Mouse (Mus musculus) midbrain, embryonic 14.5 days (tissue): ENCODE results near the gene H1fx. TPM values are rescaled to one million over a fixed set of nuclear protein-coding genes. Genes with fewer than 3 reads are reported as not detected.

Experiments
- ATAC-seq: fragments of 200-750 bp; cut with Nextera tagmentation; 2 replicates; pipeline ENCODE4 v1.8.0; 2017; ENCODE audit warnings: moderate number of reproducible peaks, moderate library complexity; ENCODE audit not compliant: low FRiP score, low TSS enrichment
- DNase-seq: peaks from one replicate; pipeline ENCODE4 v3.0.0-alpha.2; 2015
- H3K27ac ChIP-seq: fragments of 300-500 bp; sonication (generic); replicated peaks from 2 replicates; pipeline ENCODE4 v1.5.1; 2014; ENCODE audit warnings: mild to moderate bottlenecking, low read depth, low read length, moderate library complexity
- H3K27me3 ChIP-seq: fragments of 300-500 bp; sonication (generic); 2 replicates; pipeline ENCODE4 v1.6.1; 2014; ENCODE audit warnings: low read length, control low read depth, mixed read lengths; ENCODE audit not compliant: control insufficient read depth, insufficient read depth
- H3K36me3 ChIP-seq: fragments of 300-500 bp; sonication (generic); 2 replicates; pipeline ENCODE4 v1.6.1; 2014; ENCODE audit warnings: low read length, control low read depth; ENCODE audit not compliant: control insufficient read depth, insufficient read depth
- H3K4me1 ChIP-seq: fragments of 300-500 bp; sonication (generic); 2 replicates; pipeline ENCODE4 v1.6.1; 2014; ENCODE audit warnings: mild to moderate bottlenecking, antibody characterized with exemption, low read length, control low read depth; ENCODE audit not compliant: control insufficient read depth, insufficient read depth
- H3K4me2 ChIP-seq: fragments of 300-500 bp; sonication (generic); 2 replicates; pipeline ENCODE4 v1.6.1; 2014; ENCODE audit warnings: mild to moderate bottlenecking, low read length, moderate library complexity
- H3K4me3 ChIP-seq: fragments of 300-500 bp; sonication (generic); replicated peaks from 2 replicates; pipeline ENCODE4 v1.5.1; 2014; ENCODE audit warnings: low read depth, low read length
- H3K9ac ChIP-seq: fragments of 300-500 bp; sonication (generic); replicated peaks from 2 replicates; pipeline ENCODE4 v1.6.1; 2014; ENCODE audit warnings: mild to moderate bottlenecking, low read length, moderate library complexity
- H3K9me3 ChIP-seq: fragments of 300-500 bp; sonication (generic); 2 replicates; pipeline ENCODE4 v1.6.1; 2016; ENCODE audit warnings: low read length, control low read depth, mixed read lengths; ENCODE audit not compliant: control insufficient read depth
- WGBS: fragments of 180-500 bp; shearing (Covaris S2); extraction: QIAGEN DNeasy Blood & Tissue Kit; methylation state at CpG from one replicate; pipeline ENCODE4 v1.1.7; 2014; 5-methylcytosine and 5-hydroxymethylcytosine counted together
- polyA plus RNA-seq: library from polyadenylated mRNA; unstranded; fragments of >200 nt; fragmentation: Nextera tagmentation; extraction: Ambion mirVana; gene quantifications from 2 replicates; pipeline ENCODE4 v1.2.1, GENCODE M21; 2014

The H1fx gene
- polyA plus RNA-seq: 27.6 and 30.7 TPM in 2 replicates

DNA sequence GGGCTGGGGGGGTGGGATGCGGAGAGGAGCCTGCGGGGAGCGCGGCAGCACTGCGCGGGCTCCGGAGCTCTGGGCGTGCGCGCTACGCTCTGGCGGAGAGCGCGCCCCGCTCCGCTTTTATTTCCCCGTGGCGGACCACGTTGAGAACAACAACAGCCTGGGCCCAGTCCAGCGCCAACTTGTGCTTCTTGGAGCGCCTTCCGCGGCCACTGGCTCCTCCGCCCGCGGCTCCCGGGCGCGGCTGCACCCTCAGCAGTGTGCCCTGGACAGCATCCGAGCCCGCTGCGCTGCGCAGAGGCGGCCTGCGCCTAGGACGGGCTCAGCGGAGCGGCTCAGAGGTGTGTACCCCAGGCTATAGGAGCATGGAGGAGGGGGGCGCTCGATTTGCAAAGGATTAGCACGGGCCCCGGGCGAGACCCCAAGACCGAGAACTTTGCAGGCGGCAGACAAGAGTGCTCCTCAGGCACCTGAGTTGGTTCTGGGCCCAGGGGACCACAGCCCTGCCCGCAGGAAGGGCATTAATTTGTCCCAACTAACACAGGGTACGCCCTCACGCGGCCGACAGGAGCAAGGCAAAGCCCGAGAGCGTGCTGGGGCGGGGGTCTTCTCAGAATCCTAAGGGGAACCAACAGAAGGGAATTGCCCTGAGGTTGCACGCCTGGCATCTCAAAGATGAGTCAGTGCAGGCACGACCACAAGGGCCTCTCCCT, at the start of gene H1fx:
H1fx (minus strand) TSS at position 91 of the 710 bp plus-strand sequence.
- Histone ChIP-seq H3K36me3 (peaks cover 26% of the 10 kb centered on the region), H3K27me3 (no peaks in the 10 kb centered on the region), H3K4me2 (peak within 1 kb of the TSS; percentile 81), H3K9ac (peak within 1 kb of the TSS; percentile 91), H3K4me3 (peak within 1 kb of the TSS; percentile 97), H3K4me1 (peaks cover 15% of the 10 kb centered on the region), H3K9me3 (no peaks in the 10 kb centered on the region), H3K27ac (peak within 1 kb of the TSS; percentile 92)
- DNase-seq (peak; percentile 94), ATAC-seq (peak; percentile 83)
- WGBS: under 1% methylated on average over 51 of the region's 55 CpGs

DNA sequence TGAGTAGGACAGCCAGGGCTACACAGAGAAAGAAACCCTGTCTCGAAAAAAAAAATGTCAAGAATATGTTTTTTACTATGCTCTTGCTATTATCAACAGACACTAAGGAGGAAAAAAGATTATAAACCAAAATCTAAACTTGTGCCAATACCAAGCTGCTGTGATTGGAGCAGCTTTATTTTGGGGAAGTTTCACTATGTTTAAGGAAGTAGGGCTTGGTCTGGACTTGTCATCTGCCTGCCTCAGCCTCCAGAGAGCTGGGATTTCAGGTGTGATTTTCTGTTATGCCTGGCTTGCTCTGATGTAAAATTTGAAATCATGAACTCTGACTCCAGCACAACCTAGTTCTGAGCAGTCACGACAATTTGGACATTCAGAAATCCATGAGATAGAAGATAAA, 49.0 kb upstream of the H1fx start:
- H3K27me3 ChIP-seq: no peaks in the 10 kb centered on the region
- H3K9me3 ChIP-seq: no peaks in the 10 kb centered on the region
- no peak for ATAC-seq
- WGBS: 95% methylated on average over 2 of the region's 2 CpGs
- DNase-seq: no peak
- 0 out of 2 replicates have a peak, but pooled peaks cover 7% of the 10 kb centered on the region for H3K36me3 ChIP-seq
- H3K4me3 ChIP-seq: no peak overlapping the region
- no peaks in the 10 kb centered on the region for H3K4me1 ChIP-seq
- no peak overlapping the region for H3K27ac ChIP-seq
- no peak overlapping the region for H3K9ac ChIP-seq
- no peak overlapping the region for H3K4me2 ChIP-seq

- H3K9me3 ChIP-seq: no peaks in the 10 kb centered on the region
- no peaks in the 10 kb centered on the region for H3K27me3 ChIP-seq
- ATAC-seq (no peak), DNase-seq (no peak)
- no peak overlapping the region for H3K9ac ChIP-seq
- H3K36me3 ChIP-seq: 0 out of 2 replicates have a peak, but pooled peaks cover 10% of the 10 kb centered on the region
- H3K4me2 ChIP-seq: no peak overlapping the region
- no peak overlapping the region for H3K27ac ChIP-seq
- no peak overlapping the region for H3K4me3 ChIP-seq
- no peaks in the 10 kb centered on the region for H3K4me1 ChIP-seq
- WGBS: 74% methylated on average over 5 of the region's 5 CpGs
Measured at GRCm38 (mm10) chr6:88027390-88027789, 46.0 kb upstream of the H1fx start.

DNA sequence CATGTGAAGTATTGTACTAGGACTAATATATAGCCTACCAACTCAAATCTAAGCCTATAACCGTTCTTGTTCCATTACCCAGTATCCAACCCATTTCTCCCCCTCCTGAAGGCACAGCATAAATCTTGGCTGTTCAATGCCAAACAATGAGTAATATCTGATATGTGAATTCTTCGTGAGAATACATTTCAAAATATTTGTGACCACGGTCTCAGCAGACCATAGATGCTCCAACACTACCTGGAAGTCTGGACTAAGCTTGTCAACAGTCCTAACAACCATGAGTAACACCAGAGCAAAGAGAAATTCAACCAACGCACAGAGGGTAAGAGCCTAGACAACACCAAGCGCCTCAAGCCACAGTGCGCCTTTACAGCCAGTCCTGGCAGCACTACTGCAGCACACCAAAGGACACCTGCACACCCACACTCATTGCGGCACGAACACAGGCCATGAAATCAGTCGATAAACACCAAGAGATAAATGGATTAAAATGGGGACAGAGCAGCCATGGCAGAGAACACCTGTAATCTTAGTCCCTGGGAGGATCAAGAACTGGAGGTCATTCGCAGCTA, 42.0 kb upstream of the H1fx start:
- H3K4me3 ChIP-seq: no peak overlapping the region
- no peak overlapping the region for H3K9ac ChIP-seq
- DNase-seq (no peak), ATAC-seq (no peak)
- H3K9me3 ChIP-seq: no peaks in the 10 kb centered on the region
- H3K4me2 ChIP-seq: no peak overlapping the region
- 98% methylated on average over 10 of the region's 10 CpGs for WGBS
- no peaks in the 10 kb centered on the region for H3K4me1 ChIP-seq
- H3K36me3 ChIP-seq: 0 out of 2 replicates have a peak, but pooled peaks cover 6% of the 10 kb centered on the region
- no peaks in the 10 kb centered on the region for H3K27me3 ChIP-seq
- no peak overlapping the region for H3K27ac ChIP-seq

DNA sequence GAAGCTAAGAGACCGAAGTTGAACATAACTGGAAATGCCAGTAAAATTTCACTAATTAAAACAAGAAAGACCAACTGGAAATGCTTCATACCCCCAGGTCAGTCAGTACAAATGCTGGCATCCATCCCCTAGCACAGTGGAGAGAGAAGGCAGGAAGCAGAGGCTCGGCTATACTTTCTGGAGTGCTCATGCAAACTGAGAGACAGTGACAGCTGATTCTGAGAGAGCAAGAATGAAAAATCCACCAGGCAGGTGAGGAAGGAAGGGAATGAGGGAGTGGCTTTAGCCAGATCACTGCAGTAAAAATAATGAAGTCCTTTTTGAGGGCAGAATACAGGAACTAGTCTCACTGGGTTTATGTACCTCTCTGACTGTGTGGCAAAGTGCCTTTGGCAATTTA, 37.7 kb upstream of the H1fx start:
- no peaks in the 10 kb centered on the region for H3K4me1 ChIP-seq
- H3K9me3 ChIP-seq: no peaks in the 10 kb centered on the region
- H3K4me2 ChIP-seq: no peak overlapping the region
- H3K27me3 ChIP-seq: no peaks in the 10 kb centered on the region
- DNase-seq: no peak
- no peak for ATAC-seq
- 0 out of 2 replicates have a peak, but pooled peaks cover 3% of the 10 kb centered on the region for H3K36me3 ChIP-seq
- H3K4me3 ChIP-seq: no peak overlapping the region
- no peak overlapping the region for H3K9ac ChIP-seq
- H3K27ac ChIP-seq: no peak overlapping the region
- 96% methylated on average over 2 of the region's 2 CpGs for WGBS

- no peak overlapping the region for H3K27ac ChIP-seq
- H3K9ac ChIP-seq: no peak overlapping the region
- WGBS: 83% methylated on average over 4 of the region's 4 CpGs
- H3K4me3 ChIP-seq: no peak overlapping the region
- no peak overlapping the region for H3K4me2 ChIP-seq
- H3K27me3 ChIP-seq: no peaks in the 10 kb centered on the region
- no peak for DNase-seq
- ATAC-seq: no peak
- H3K36me3 ChIP-seq: peaks cover 4% of the 10 kb centered on the region
- no peaks in the 10 kb centered on the region for H3K4me1 ChIP-seq
- H3K9me3 ChIP-seq: no peaks in the 10 kb centered on the region
Measured at GRCm38 (mm10) chr6:88017821-88018220, 36.4 kb upstream of the H1fx start.

DNA sequence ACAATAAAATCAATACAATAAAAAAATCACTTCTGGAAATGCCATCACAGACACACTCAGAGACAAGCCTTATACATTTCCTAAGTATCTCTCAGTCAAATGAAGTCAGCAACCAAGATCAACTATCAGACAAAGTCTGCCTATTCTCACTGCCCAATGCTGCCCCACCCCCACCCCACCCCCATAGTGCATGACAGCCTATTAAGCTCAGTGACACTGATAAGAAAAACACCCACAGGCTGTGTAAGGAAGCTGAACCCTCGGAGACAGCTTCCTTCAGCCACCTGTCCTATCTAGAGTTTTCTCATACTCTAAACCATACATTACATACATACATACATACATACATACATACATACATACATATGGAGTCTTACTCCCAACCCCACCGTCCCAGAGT, 34.4 kb upstream of the H1fx start:
- Histone ChIP-seq H3K36me3 (peaks cover 14% of the 10 kb centered on the region), H3K27me3 (no peaks in the 10 kb centered on the region), H3K9ac (no peak overlapping the region), H3K4me3 (no peak overlapping the region), H3K4me2 (no peak overlapping the region), H3K4me1 (no peaks in the 10 kb centered on the region), H3K9me3 (no peaks in the 10 kb centered on the region), H3K27ac (no peak overlapping the region)
- WGBS: 88% methylated on average over 2 of the region's 2 CpGs
- ATAC-seq (no peak), DNase-seq (no peak)

DNA sequence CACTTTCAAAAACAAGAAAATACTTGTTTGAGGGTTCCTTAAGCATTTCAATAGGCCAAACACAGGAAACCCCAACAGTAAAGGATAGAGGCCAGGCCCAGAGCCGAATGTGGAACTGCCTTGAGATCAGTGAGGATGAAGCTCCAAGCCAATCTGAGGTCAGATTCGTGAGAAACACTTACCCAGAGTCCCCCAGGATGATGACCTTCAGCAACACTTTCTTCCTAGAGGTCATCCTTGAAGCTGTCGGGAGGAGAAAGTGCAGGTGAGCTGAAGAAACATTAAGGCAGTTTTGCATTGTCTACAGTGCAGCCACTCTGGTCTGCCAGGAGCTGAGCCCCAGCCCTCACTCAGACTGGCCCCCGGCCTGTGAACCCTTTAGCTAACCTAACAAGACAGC, 32.0 kb upstream of the H1fx start:
- Histone ChIP-seq H3K9me3 (no peaks in the 10 kb centered on the region), H3K4me1 (no peaks in the 10 kb centered on the region), H3K9ac (no peak overlapping the region), H3K4me2 (no peak overlapping the region), H3K36me3 (peaks cover 30% of the 10 kb centered on the region), H3K27me3 (no peaks in the 10 kb centered on the region), H3K4me3 (no peak overlapping the region), H3K27ac (no peak overlapping the region)
- no peak for ATAC-seq
- DNase-seq: no peak
- WGBS: 92% methylated on average over 4 of the region's 4 CpGs

DNA sequence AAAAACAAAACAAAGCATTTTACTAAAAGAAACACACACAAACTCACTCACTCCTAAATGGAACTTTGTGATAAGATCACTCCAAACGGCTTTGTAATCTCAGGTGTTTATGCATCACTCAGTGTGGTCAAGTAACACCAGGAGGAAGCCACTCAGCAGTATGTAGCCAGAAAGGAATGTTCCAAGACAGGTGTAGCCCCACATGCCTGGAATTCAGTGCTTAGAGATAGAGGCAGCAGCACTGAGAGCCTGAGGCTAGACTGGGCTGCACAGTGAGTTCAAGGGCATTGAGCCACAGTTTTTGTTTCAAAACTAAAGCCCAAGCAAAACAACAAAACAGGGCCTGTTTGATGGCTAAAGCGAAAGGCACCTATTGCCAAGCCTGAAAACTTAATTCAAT, 31.2 kb upstream of the H1fx start:
- no peak for DNase-seq
- ATAC-seq: no peak
- Histone ChIP-seq H3K36me3 (peaks cover 37% of the 10 kb centered on the region), H3K27me3 (no peaks in the 10 kb centered on the region), H3K4me1 (no peaks in the 10 kb centered on the region), H3K4me3 (no peak overlapping the region), H3K9ac (no peak overlapping the region), H3K9me3 (no peaks in the 10 kb centered on the region), H3K4me2 (no peak overlapping the region), H3K27ac (no peak overlapping the region)
- 92% methylated on average over 2 of the region's 2 CpGs for WGBS
